Mouse (Mus musculus): ENCODE measurements around the gene Elmo1.

GRCm38 (mm10) chr13:20623071-20623850, 532.9 kb downstream of the Elmo1 start:
- TF ChIP-seq GATA1 (IDR thresholded peaks at IDR 0.05; ENCODE audit: borderline replicate concordance, low read length), result no peak
- no peak for TF ChIP-seq CTCF (IDR thresholded peaks at IDR 0.05; ENCODE audit: low read depth, low read length)
